Mouse (Mus musculus): ENCODE data around the gene Mrpl23.

DNA sequence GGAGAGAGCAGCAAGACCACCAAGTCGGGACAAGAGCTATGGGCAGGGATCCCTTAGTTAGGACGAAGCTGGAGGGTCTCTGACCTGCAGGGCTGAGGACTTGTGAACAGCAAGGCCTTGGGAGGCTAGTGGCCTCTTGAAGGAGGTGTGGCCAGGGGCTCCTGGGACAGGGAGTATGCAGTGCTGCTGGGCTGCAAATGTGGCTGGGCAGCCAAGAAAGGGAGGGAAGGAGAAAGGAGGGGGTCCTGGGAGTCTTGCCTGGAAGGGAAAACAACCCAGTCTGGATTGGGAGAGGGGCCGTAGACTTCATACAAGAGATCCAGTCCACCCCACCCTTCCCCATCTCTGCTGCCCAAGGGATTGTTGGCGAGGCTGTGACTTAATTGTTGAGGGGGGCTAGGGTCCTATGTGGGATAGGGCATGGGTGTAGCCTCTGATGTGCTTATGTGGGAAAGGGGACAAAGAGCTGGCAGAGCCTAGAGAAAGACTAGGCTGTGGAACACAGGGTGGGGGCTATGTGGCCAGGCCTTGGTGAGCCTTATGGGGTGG is 439 bp upstream of the Mrpl23 start:
- TF ChIP-seq CTCF (IDR thresholded peaks at IDR 0.05; ENCODE audit: low read depth) (no peak), EP300 (IDR thresholded peaks at IDR 0.05; ENCODE audit: low read depth) (no peak)

Measured in liver, embryonic 14.5 days (tissue).